Mouse (Mus musculus) bone marrow, adult 2 months (tissue): ENCODE measurements at regions not wholly inside any gene's neighbourhood (a gene's known extent, or its start where the extent isn't known, plus 50 kb on each side); places are given as distances from the start of the nearest gene placed in this dataset.

Source experiments
- CTCF ChIP-seq: fragments of 200-500 bp; IDR thresholded peaks from 2 replicates; pipeline ENCODE4 v1.5.1; 2011; ENCODE audit warnings: low read length, control low read depth; ENCODE audit not compliant: control insufficient read depth, insufficient read depth
- POLR2A ChIP-seq: fragments of 200-500 bp; IDR thresholded peaks from 2 replicates; pipeline ENCODE4 v1.6.1; 2011; ENCODE audit warnings: low read depth, mild to moderate bottlenecking, control low read depth, low read length, borderline replicate concordance; ENCODE audit not compliant: control insufficient read depth

DNA sequence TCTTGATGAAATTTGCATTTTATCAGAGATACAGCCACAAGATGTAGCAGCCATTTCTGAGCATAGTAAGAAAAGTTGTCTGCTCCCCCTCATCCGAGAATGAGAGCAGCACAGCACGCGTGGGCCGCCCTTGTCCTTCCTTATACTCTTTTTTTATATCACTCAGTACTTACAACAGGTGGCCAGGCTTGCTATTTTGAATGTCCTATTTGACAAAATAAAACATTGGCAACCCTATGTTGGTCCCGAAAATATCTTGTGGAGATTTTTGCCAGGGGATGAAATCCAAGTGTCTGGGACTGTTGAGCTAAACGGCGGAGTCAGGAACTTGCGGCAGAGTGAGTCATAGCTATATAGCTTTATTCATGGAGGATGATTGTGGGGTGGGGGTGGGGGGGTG, 158.0 kb upstream of the Lemd2 start:
- TF ChIP-seq POLR2A: no peak
- no peak for TF ChIP-seq CTCF
